Mouse (Mus musculus) mouse embryonic stem cell (cell line): ENCODE data around the gene Rptor.

Experiments used
- in situ Hi-C, 2 experiments: fragments of 300-500 bp; cut with MboI; formaldehyde crosslinking; loops; 1 replicate in 1 of 2; 3 replicates in 1 of 2; pipeline ENCODE4 v1.14.3; 2019 to 2020; ENCODE audit warnings: low sequenced_read_pairs in 2 of 2, low pct_unique_long_range_greater_than_20kb in 1 of 2, mixed read lengths in 1 of 2; ENCODE audit not compliant: unreplicated experiment in 1 of 2

Gene Rptor

GRCm38 (mm10) chr11:119676751-119677411 is 74.2 kb downstream of the Rptor start:
- in situ Hi-C loops: no loop called here

GRCm38 (mm10) chr11:119678427-119678826 is 75.7 kb downstream of the Rptor start:
- in situ Hi-C loops: no loop called here

DNA sequence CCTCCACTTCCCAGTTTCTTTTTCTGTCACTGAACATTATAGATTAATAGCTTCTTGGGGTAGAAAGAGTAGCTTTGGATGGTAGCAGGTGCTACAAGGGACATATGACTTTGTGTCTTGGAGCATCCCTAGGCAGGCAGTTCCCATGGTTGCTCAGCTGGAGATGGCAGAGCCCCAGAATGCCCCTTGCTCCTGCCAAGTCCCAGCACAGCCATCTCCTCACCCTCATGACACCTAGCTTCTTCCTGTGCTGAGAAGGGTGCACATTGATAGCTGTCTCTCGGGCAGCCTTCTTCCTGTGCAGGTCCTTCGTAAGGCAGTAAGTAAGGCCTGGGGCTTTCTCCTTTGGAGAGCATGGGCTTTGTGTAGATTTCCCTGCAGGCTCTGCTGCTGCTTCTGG is 78.0 kb downstream of the Rptor start:
- in situ Hi-C loops: no loop called here

DNA sequence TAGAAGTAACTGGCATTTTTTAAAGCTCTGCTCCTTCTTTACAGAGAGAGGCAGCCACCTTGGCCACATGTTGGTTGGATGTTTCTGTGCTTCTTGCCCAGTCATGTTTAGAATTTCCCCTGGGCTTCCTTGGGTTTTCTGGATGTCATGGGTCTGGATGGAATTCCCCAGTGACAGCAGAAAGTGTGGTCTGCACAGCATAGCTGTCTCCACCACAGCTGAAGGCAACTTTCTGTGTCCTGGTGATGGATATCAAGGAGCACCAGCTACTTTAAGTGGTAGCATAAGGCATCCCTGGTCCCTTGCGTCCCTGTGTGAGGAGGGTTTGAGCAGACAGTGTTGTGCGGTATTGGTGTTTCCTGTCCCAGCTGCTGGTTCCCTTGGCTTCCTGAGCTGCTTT is 79.6 kb downstream of the Rptor start:
- in situ Hi-C loops: no loop called here

DNA sequence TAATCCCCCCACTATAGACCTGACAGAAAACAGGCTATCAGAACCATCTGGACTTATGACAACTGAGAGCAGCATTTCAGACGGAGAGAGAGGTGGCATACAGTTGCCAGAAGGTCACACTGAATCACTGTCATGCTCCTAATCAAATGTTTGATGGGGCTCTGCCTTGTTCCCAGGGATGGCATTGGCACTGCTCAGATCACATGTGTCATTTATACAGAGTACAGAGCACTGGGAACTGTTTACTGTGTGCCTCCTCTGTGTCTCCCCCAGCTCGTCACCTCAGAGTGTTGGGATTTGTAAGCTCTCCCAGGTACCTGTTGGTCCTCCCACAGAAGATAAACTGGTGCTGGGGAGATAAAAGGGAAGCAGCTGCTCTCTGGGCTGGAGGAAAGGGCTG is 81.1 kb downstream of the Rptor start:
- in situ Hi-C loops: no loop called here

- in situ Hi-C loops: no loop called here
Observed at GRCm38 (mm10) chr11:119685477-119685876, 82.8 kb downstream of the Rptor start.

- in situ Hi-C loops: no loop called here
Observed at GRCm38 (mm10) chr11:119685910-119686659, 83.4 kb downstream of the Rptor start.

DNA sequence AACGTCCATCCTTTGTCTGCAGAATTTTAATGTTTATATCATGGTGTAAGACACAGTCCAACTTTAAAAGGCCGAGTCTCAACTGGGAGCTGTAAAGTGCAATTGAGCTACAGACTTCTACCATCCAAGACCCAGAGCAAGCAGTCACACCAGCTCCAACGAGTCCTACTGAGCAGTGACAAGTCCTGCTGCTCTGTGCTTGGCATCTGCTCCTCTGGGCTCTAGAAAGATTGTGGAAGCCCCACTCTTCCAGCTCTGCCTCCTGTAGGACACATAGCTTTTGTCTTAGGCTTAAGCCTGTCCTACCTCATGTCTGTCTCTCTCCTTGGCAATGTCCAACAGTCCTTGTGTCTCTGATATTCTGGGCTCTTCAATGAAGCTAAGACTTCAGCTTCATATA is 84.6 kb downstream of the Rptor start:
- in situ Hi-C loops: no loop called here

- in situ Hi-C loops: no loop called here
Observed at GRCm38 (mm10) chr11:119687966-119688365, 85.3 kb downstream of the Rptor start.

DNA sequence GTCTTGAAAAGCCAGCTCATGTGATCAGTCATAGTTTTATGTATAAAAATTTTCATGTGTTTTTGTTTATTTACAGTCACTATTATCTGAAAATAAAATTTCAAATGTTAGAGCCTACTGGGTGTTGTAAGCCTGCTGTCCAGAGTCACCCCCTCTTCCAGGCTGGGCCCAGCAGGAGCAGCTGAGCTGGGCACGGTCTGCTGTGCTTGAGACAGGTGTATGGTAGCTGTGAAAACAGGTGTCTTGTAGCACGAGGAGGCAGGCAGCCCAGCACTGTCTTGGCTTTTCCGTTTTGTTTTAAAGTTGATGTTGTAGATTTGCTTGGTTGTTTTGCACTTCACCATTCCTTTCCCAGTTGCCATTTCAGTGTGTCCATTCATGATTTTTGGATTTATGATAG is 87.2 kb downstream of the Rptor start:
- in situ Hi-C loops: no loop called here

DNA sequence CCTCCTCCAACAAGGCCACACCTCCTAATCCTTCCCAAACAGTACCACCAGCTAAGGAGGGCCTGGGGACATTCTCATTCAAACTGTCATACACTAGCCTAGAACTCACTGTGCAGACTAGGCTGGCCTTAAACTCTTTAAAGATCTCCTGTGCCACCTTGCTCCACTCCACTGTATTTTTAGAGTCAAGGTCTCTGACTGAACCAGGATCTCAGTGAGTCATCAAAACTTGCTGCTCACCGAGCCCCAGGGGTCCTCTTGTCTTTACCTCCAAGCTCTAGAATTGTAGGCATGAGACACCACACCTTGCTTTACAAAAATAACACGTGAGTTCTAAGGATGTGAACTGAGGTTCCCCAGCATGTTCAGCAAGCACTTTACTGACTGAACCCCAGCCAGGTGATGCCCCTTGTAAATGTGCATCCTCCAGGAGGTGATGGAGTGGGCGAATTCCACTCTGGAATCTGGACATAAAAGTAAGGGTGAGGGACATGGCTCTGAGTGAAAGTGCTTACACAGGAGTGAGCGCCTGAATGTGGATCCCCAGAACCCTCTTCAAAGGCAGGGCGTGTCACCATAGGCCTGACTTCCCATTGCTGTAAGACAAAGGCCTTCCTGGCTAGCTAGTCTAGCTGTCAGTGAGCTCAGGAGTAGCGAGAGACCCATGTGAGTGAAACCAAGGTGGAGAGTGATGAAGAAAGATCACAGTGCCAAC is 89.6 kb downstream of the Rptor start:
- in situ Hi-C loops: no loop called here

DNA sequence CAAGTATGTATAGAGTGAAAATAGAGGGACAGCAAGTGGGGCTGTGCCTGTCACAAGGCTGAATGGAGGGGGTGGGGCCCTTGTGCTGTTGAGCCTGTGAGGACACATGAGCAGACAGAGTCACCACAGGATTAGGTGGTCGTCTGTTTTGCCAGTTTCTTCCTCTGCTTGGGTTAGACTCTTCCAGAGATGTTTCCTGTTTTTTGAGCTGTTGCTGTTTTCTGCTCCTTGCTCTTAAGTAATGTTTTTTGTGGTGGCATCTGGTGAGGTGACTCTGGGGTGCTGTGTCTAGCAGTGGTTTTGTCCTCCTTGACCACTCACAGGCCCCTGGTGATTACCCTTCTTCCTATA is 90.2 kb downstream of the Rptor start:
- in situ Hi-C loops: no loop called here

- in situ Hi-C loops: no loop called here
Observed at GRCm38 (mm10) chr11:119694146-119694860, 91.6 kb downstream of the Rptor start.

DNA sequence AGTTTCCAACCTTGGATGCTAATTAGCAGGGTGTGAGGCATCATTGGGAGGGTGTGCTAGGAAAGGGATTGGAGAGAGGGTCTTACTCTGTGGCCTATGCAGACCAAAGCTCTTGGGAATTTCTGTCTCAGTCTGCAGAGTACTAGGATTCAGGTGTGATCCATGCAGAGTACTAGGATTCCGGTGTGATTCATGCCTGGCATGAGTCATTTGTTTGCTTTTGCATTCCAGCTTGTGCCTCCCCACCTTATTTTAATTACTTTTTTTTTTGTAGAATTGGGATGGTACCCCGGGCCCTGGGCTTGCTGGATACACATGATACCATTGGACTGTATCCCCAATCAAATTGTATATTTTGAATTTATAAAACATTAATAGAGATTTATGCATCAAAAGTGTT is 93.7 kb downstream of the Rptor start:
- in situ Hi-C loops: no loop called here

DNA sequence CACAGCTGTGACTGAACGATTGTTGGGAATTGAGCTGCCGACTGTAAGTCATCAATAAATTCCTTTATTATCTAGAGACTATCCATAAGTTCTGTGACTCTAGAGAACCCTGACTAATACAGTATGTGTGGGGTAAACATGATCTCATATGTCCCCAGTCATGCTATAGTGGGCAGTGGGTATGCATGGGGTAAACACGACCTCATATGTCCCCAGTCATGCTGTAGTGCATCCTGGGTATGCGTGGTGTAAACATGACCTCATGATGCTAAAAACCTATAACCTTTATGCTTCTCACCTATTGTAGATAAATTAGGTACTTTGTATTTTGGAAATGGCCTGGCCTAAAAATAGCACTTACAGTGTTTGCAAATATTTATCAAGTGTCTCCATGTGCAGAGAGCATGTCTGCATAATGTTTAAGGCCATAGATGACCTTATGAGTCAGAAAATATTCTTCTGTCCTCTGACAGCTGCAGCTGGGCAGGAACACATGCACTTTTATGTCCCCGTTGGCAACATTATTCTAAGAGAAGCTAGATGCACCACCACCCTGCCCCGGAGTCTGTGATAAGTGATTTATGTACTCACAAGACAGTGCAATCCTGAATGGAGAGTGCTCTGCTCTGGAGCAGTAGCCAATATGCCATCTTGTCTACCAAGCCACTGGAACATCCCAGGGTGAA is 102.8 kb downstream of the Rptor start:
- in situ Hi-C loops: no loop called here

- in situ Hi-C loops: no loop called here
Observed at GRCm38 (mm10) chr11:119707259-119707658, 104.6 kb downstream of the Rptor start.

DNA sequence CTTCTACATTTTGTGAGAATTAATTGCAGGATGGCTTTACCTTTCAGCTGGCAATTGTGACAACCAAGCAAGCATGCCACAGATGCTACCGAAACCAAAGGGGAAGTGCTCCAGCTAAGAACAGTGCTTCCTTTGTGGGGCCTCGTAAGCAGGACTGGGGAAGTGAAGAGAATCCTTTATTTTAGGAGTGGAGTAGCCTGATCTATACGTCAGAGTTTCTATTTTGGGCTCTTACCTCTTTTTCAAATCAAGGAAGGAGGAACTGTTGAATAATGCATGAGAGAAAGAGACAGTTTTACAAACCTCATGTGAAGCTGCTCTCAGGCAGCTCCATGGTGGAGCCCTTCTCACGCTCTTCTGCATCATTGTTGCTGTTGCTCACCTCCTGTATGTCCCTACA is 106.5 kb downstream of the Rptor start:
- in situ Hi-C loops: no loop called here

- in situ Hi-C loops: no loop called here
Observed at GRCm38 (mm10) chr11:119710338-119710737, 107.6 kb downstream of the Rptor start.

GRCm38 (mm10) chr11:119710822-119711221 is 108.1 kb downstream of the Rptor start:
- in situ Hi-C loops: no loop called here
